Mouse (Mus musculus): ENCODE data around the gene Cnot11.
"Not testable (repeated sequence)": the region's sequence is repeated elsewhere in the genome, so short reads cannot be mapped to it uniquely, and the experiment has no call there.

Cnot11 gene

GRCm38 (mm10) chr1:39579139-39579538 is 44.3 kb downstream of the Cnot11 start:
- DNase-seq (ENCODE audit: low read depth): no peak

DNA sequence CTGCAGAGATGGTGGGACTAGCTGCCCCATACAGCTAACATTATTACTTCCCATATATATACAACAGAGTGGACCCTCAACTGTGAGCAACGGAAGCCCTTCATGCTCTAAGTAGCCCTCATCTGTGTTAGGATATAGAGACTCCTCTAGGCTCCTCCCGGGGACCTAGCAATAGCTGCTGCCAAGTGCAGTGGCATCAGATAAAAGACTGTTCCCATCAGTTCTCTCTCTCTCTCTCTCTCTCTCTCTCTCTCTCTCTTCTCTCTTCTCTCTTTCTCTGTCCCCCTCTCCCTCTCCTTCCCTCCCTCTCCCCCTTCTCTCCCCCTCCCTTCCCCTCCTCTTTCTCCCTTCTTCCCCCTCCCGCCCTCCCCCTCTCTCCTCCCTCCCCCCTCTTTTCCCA is 46.4 kb downstream of the Cnot11 start:
- no peak for DNase-seq (ENCODE audit: low read depth)

GRCm38 (mm10) chr1:39583173-39583572 is 48.4 kb downstream of the Cnot11 start:
- DNase-seq (ENCODE audit: low read depth): no peak

DNA sequence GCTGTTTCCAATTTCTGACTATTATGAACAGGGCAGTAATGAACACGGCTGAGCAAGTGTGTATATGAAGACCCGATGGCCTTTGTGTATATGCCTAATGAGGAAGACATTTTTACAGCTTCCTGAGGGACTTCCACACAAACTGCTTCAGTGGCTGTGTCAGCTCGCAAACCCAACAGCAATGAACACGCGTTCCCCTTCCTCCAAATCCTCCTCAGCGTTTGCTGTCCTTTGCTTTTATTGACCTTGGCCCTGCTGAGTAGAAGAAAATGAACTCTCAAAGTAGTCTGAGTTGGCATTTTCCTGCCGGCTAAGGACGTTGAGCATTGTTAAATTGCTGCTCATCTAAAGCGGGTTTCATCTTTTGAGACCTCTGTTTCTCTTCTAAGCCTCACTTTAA is 50.6 kb downstream of the Cnot11 start:
- DNase-seq (ENCODE audit: low read depth): no peak

GRCm38 (mm10) chr1:39590193-39590592 is 55.4 kb downstream of the Cnot11 start:
- DNase-seq (ENCODE audit: low read depth): no peak

DNA sequence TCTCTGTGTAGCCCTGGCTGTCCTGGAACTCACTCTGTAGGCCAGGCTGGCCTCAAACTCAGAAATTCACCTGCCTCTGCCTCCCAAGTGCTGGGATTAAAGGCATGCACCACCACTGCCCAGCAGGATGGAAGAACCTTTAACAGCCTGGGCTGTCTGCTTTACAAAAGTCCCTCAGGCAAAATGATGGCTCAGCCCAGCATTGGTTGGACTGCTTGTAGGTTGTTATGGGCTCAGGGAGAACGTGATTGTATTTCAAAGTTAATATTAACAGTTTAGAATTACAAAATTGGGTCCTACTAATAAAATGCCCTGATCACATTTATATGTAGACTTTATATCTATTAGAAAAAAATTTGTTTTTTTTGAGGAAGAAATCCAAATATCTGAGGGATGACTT is 56.8 kb downstream of the Cnot11 start:
- not testable (repeated sequence) for DNase-seq (ENCODE audit: low read depth)

- no peak for DNase-seq (ENCODE audit: low read depth)
Observed at GRCm38 (mm10) chr1:39592090-39592489, 57.3 kb downstream of the Cnot11 start.

DNA sequence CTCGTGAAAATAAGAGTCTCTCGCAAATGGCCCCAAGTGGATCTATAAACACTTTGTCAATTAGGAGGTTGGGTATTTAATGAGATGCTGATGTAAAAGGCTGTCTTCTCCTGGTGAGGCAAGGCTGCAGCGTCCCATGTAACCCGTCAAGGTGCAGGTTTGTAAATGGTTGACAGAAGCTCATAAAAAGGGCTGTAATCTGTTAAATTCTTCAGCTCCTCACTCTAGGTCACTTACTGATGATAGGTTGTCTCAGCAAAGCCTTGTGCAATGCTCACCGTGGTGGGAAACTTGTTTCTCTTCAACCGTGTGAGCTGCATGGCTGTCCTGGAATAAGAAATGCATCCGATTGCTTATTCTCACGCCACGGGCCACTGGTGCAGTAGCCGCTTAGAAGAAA is 59.0 kb downstream of the Cnot11 start:
- DNase-seq (ENCODE audit: low read depth): no peak

Data from c-Kit-positive CD71-negative TER-119-negative erythroid progenitor cells, embryonic 14.5 days (primary cell).